Mouse (Mus musculus) CH12.LX (cell line): ENCODE measurements around the gene Tmem164.

Experiments used
- EP300 ChIP-seq: IDR thresholded peaks from 2 replicates; pipeline ENCODE4 v1.6.1; 2011; ENCODE audit warnings: low read length, improper control_type of control experiment
- MAZ ChIP-seq: IDR thresholded peaks from 2 replicates; pipeline ENCODE4 v1.6.1; 2012; ENCODE audit warnings: low read depth, mild to moderate bottlenecking, inconsistent platforms, low read length, improper control_type of control experiment, moderate library complexity
- MXI1 ChIP-seq: IDR thresholded peaks from 2 replicates; pipeline ENCODE4 v1.6.1; 2011; ENCODE audit warnings: mild to moderate bottlenecking, low read depth, low read length, improper control_type of control experiment
- POLR2A ChIP-seq: IDR thresholded peaks from 2 replicates; pipeline ENCODE4 v1.6.1; 2011; ENCODE audit warnings: low read depth, mild to moderate bottlenecking, improper control_type of control experiment, low read length
- SIN3A ChIP-seq: IDR thresholded peaks from 2 replicates; pipeline ENCODE4 v1.6.1; 2012; ENCODE audit warnings: low read length, improper control_type of control experiment, inconsistent platforms

DNA sequence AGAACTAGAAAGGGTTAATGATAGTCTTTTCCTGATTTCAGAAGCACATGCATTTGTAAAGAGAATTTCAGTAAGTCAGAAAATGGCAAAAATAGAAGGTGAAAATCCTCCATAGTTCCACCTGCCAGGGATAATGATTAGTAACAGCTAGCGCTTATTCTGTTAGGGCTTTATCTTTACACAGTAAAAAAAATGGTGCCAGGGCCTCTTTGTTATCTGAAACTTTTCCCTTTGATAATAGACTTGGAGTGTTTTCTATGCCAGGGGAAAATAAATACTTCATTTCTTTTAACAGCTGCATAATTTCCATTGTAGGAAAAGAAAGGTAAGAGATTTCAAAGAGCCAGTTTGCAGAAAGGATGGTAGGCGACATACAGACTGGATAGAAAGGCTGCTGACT lies 43.0 kb downstream of the Tmem164 start:
- TF ChIP-seq MXI1: no peak
- TF ChIP-seq MAZ: no peak
- no peak for TF ChIP-seq EP300
- TF ChIP-seq POLR2A: no peak
- no peak for TF ChIP-seq SIN3A
